Mouse (Mus musculus) megakaryocyte, adult 5-6 weeks (primary cell): ENCODE measurements around the gene Rab5if. TPM values are rescaled to one million over a fixed set of nuclear protein-coding genes. Genes with fewer than 3 reads are reported as not detected.
"Not testable (repeated sequence)": the region's sequence is repeated elsewhere in the genome, so short reads cannot be mapped to it uniquely, and the experiment has no call there.

Source experiments
- ATAC-seq: 2 replicates; pipeline ENCODE4 v1.8.0; 2016; ENCODE audit warnings: mild to moderate bottlenecking, inconsistent platforms; ENCODE audit not compliant: poor library complexity, severe bottlenecking
- total RNA-seq, 2 experiments: library from RNA; stranded (forward) in 1 of 2; stranded (reverse) in 1 of 2; fragments of 153-499, 151-499 nt in 1 of 2; fragments of 221-1000, 200-1000 nt in 1 of 2; gene quantifications; 2 replicates each; pipeline versions ENCODE4 v1.2.3 to v1.2.4; 2015 to 2017

Gene Rab5if
- total RNA-seq, 2 experiments from 2014 or later, result 194 to 374 TPM

DNA sequence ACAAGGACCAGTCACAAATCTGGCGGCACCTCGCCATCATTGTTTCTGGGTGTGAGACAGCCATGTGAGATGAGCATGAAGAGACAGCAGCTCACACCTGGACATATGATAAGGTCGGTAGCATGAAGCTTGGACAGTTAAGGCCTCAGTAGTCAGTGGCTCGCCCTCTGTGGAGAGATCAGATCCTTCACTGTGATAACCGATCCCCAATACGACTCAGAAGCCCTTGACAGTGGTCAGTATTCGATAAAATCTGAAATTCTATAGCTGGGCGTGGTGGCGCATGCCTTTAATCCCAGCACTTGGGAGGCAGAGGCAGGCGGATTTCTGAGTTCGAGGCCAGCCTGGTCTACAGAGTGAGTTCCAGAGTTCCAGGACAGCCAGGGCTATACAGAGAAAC lies 56.3 kb downstream of the Rab5if start:
- not testable (repeated sequence) for ATAC-seq

DNA sequence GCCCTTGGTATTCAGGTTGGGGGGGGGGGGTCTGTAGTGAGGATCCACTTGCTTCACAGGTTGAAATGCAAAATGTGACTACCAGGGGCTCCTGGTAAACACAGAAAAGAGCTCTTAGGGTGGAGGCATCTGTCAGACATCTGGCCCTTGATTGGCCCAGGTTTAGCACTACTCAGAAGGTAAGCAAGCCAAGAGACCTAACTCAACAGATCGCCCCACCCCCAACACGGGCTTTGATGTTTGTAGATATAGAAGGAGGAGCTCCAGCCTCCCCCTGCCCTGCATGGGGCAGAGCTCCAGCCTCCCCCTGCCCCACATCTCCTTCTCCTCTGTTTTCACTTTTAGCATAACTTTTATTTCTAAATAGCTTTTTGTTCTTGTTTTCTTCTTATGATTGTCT lies 56.9 kb downstream of the Rab5if start:
- ATAC-seq, result no peak

DNA sequence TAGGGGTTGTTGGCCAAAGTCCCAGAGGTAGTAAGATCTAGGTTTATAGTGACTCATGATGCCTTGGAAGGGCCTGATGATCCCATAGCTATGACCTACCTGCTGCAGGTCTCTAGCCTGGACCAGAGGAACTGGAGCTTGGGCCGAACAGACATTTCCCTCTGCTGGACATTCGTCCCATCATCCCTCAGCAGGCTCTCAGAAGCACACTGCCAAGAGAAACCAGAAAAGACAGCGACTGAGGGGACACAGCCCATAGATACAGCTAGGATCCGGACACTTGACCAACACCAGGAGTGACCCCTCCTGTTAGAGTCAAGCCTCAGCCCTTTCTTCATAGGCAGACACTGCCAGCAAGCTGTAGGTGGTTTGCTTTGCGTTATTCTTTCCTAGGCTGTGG lies 60.1 kb downstream of the Rab5if start:
- ATAC-seq, result no peak

Other genes starting within 250 kb of the Rab5if start
- gene Dlgap4, start 249.4 kb upstream of the Rab5if start, total RNA-seq (2015), result 35.2 and 38.7 TPM in 2 replicates
- 13.8 and 24.0 TPM in 2 replicates for gene Dlgap4, start 249.4 kb upstream of the Rab5if start, total RNA-seq (2017)
- gene Myl9, start 87.7 kb upstream of the Rab5if start, total RNA-seq (2015), result not detected in 2 replicates
- gene Myl9, start 87.7 kb upstream of the Rab5if start, total RNA-seq (2017), result not detected in 2 replicates
- 0.36 and 0.38 TPM in 2 replicates for gene Tgif2, start 23.1 kb upstream of the Rab5if start, total RNA-seq (2015)
- 0.73 TPM in 1 of 2 replicates, not detected in the other for gene Tgif2, start 23.1 kb upstream of the Rab5if start, total RNA-seq (2017)
- gene 4930518I15Rik, start 5.2 kb upstream of the Rab5if start, total RNA-seq (2015), result 1.4 and 2.4 TPM in 2 replicates
- gene 4930518I15Rik, start 5.2 kb upstream of the Rab5if start, total RNA-seq (2017), result 1.5 and 1.9 TPM in 2 replicates
- 0.83 and 2.2 TPM in 2 replicates for gene Sla2, start 24.1 kb downstream of the Rab5if start, total RNA-seq (2015)
- gene Sla2, start 24.1 kb downstream of the Rab5if start, total RNA-seq (2017), result 1.3 and 1.8 TPM in 2 replicates
- 22.4 and 28.5 TPM in 2 replicates for gene Ndrg3, start 128.9 kb downstream of the Rab5if start, total RNA-seq (2015)
- 23.9 and 27.3 TPM in 2 replicates for gene Ndrg3, start 128.9 kb downstream of the Rab5if start, total RNA-seq (2017)
- gene Dsn1, start 144.0 kb downstream of the Rab5if start, total RNA-seq (2015), result 13.3 and 14.6 TPM in 2 replicates
- gene Dsn1, start 144.0 kb downstream of the Rab5if start, total RNA-seq (2017), result 36.4 and 47.0 TPM in 2 replicates
- gene Soga1, start 216.1 kb downstream of the Rab5if start, total RNA-seq (2015), result 1.1 and 1.3 TPM in 2 replicates
- gene Soga1, start 216.1 kb downstream of the Rab5if start, total RNA-seq (2017), result 1.6 and 1.7 TPM in 2 replicates
- gene Tldc2, start 223.9 kb downstream of the Rab5if start, total RNA-seq (2015), result not detected in 2 replicates
- not detected in 2 replicates for gene Tldc2, start 223.9 kb downstream of the Rab5if start, total RNA-seq (2017)